Mouse (Mus musculus) embryonic facial prominence, embryonic 15.5 days (tissue): ENCODE measurements around the gene Kcnip2. TPM values are rescaled to one million over a fixed set of nuclear protein-coding genes. Genes with fewer than 3 reads are reported as not detected.

Experiments used
- ATAC-seq: fragments of 200-750 bp; cut with Nextera tagmentation; 2 replicates; pipeline ENCODE4 v1.8.0; 2017; ENCODE audit warnings: low read depth, moderate TSS enrichment; ENCODE audit not compliant: insufficient number of reproducible peaks, low FRiP score, low TSS enrichment
- H3K27ac ChIP-seq: fragments of 300-500 bp; sonication (generic); replicated peaks from 2 replicates; pipeline ENCODE4 v1.5.1; 2015; ENCODE audit warnings: mild to moderate bottlenecking, inconsistent platforms
- H3K27me3 ChIP-seq: fragments of 300-500 bp; sonication (generic); 2 replicates; pipeline ENCODE4 v1.6.1; 2015; ENCODE audit warnings: inconsistent platforms
- H3K36me3 ChIP-seq: fragments of 300-500 bp; sonication (generic); 2 replicates; pipeline ENCODE4 v1.6.1; 2015; ENCODE audit warnings: mild to moderate bottlenecking, inconsistent platforms
- H3K4me1 ChIP-seq: fragments of 300-500 bp; sonication (generic); 2 replicates; pipeline ENCODE4 v1.6.1; 2015; ENCODE audit warnings: inconsistent platforms
- H3K4me2 ChIP-seq: fragments of 300-500 bp; sonication (generic); replicated peaks from 2 replicates; pipeline ENCODE4 v1.6.1; 2015; ENCODE audit warnings: mild to moderate bottlenecking, inconsistent platforms
- H3K4me3 ChIP-seq: fragments of 300-500 bp; sonication (generic); replicated peaks from 2 replicates; pipeline ENCODE4 v1.5.1; 2015; ENCODE audit warnings: mild to moderate bottlenecking, inconsistent platforms
- H3K9ac ChIP-seq: fragments of 300-500 bp; sonication (generic); 2 replicates; pipeline ENCODE4 v1.6.1; 2015; ENCODE audit warnings: inconsistent platforms
- H3K9me3 ChIP-seq: fragments of 300-500 bp; sonication (generic); replicated peaks from 2 replicates; pipeline ENCODE4 v1.6.1; 2016; ENCODE audit warnings: inconsistent platforms
- WGBS: fragments of 180-500 bp; shearing (Covaris S2); methylation state at CpG from one replicate; pipeline ENCODE4 v1.1.7; 2015; 5-methylcytosine and 5-hydroxymethylcytosine counted together
- polyA plus RNA-seq: library from polyadenylated mRNA; unstranded; fragments of >200 nt; fragmentation: Nextera tagmentation; extraction: Ambion mirVana; gene quantifications from 2 replicates; pipeline ENCODE4 v1.2.1, GENCODE M21; 2015

The Kcnip2 gene
- polyA plus RNA-seq, 1 experiment from 2014 or later, result 2.5 TPM

DNA sequence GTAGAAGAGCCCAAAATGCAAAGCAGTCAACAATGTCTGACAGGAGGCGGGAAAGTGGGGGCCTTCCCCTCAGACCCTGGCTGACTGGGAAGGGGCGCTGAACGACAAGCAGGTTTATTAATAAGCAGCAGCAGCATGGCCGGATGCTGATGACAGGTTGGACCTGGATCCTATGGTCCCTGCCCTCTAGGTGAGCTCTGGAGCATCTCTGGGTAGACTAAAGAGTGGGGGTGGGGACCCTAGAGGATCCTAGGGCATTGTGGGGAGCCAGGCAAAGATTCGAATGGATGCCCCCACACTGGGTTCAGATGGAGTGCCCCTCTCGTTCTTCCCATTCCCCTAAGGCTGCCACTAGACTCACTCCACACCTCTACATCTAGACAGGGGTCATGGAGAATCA lies 23.5 kb downstream of the Kcnip2 start:
- WGBS, result 73% methylated on average over 6 of the region's 6 CpGs

DNA sequence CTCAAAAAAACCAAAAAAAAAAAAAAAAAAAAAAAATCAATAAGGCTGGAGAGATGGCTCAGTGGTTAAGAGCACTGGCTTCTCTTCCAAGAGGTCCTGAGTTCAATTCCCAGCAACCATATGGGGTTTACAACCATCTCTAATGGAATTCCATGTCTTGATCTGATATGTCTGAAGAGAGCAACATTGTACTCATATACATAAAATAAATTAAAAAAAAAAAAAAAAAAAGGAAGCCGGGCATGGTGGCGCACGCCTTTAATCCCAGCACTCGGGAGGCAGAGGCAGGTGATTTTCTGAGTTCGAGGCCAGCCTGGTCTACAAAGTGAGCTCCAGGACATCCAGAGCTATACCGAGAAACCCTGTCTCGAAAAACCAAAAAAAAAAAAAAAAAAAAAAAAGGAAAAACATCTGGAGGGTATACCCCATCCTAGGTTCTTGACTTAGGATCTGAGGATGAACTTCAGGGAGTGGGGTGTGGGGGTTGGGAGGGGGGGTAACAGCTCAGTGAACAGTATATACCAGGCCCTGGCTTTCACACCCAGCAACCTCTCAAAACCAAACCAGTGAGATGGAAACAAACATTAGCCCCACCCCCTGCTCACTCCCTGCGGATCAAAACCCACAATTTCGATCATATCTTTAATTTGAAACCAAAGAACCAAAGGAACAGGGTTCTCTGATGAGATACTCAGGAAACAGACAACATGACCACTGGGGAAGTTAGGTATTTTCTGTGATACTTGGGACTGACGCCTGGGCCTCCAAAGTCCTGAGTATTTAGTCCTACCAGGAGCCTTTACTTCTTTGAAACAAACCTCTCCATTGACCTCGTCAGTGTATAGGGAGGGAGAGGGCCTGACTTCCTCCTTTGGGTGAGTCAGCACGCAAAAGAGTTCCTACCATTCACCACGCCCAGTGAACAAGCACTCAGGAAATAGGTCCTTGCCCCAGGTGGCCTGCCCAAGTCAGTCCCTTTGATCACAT lies 25.7 kb downstream of the Kcnip2 start:
- Histone ChIP-seq H3K4me3 (no peak overlapping the region), H3K27ac (no peak overlapping the region), H3K27me3 (no peaks in the 10 kb centered on the region), H3K4me1 (0 out of 2 replicates have a peak, but pooled peaks cover 4% of the 10 kb centered on the region), H3K36me3 (no peaks in the 10 kb centered on the region), H3K9me3 (no peaks in the 10 kb centered on the region), H3K4me2 (no peak overlapping the region), H3K9ac (no peak overlapping the region)
- ATAC-seq, result no peak
- 78% methylated on average over 13 of the region's 13 CpGs for WGBS

More for the DNA sequence above, 23.5 kb downstream of the Kcnip2 start:
- H3K36me3 ChIP-seq, result no peaks in the 10 kb centered on the region
- no peaks in the 10 kb centered on the region for H3K9me3 ChIP-seq
- H3K4me2 ChIP-seq, result no peak overlapping the region
- H3K27me3 ChIP-seq, result no peaks in the 10 kb centered on the region
- no peak overlapping the region for H3K4me3 ChIP-seq
- no peak for ATAC-seq
- H3K9ac ChIP-seq, result no peak overlapping the region
- peaks cover 12% of the 10 kb centered on the region for H3K4me1 ChIP-seq
- H3K27ac ChIP-seq, result no peak overlapping the region

DNA sequence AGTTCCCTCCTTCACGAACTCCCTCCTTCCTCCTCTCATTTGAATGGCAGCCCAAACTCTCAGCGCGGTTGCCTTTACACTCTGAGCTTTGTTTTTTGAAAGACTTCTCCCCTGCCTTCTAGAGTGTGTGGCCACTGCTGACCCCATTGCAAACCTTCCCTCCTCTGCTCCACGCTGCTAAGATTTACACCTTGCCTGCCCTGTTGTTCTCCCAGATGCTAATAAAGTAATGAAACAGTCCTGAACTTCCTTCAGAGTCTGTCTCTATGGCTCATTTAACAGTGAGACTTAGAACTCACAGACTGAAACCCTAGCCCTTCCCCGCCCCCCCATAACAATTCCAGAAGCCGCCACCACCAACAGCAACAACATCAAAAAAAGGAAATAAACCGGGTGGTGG lies 26.5 kb downstream of the Kcnip2 start:
- H3K4me2 ChIP-seq, result no peak overlapping the region
- 79% methylated on average over 7 of the region's 7 CpGs for WGBS
- ATAC-seq, result no peak

DNA sequence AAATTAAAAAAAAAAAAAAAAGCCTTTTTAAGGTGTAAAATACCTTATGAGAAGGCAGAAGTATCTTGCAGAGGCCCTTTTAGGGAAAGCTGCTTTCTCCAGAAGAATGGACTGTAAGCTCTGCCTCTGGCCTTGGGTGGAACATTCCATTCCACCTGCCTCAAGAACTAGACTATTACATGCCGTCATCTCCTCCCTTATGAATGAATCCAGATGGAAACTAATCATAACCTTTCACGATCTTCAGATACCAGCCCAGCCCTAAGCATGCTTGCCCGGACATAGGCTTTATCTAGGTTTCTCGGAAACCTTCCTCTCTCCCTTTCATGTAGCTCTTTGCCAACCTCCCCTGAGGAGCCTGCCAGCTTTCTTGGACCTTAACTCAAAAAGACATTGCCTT lies 27.5 kb downstream of the Kcnip2 start:
- ATAC-seq, result no peak
- WGBS, result 51% methylated on average over 4 of the region's 4 CpGs
- H3K27ac ChIP-seq, result no peak overlapping the region
- H3K9me3 ChIP-seq, result no peaks in the 10 kb centered on the region
- no peak overlapping the region for H3K4me2 ChIP-seq
- no peaks in the 10 kb centered on the region for H3K27me3 ChIP-seq
- no peaks in the 10 kb centered on the region for H3K36me3 ChIP-seq
- H3K4me3 ChIP-seq, result no peak overlapping the region
- no peak overlapping the region for H3K9ac ChIP-seq
- H3K4me1 ChIP-seq, result peaks cover 8% of the 10 kb centered on the region; the same call in 1 of the 2 replicates

More for the DNA sequence above, 26.5 kb downstream of the Kcnip2 start:
- Histone ChIP-seq H3K4me1 (peaks cover 4% of the 10 kb centered on the region; the same call in 1 of the 2 replicates), H3K27me3 (no peaks in the 10 kb centered on the region), H3K9me3 (no peaks in the 10 kb centered on the region), H3K4me3 (no peak overlapping the region), H3K27ac (no peak overlapping the region), H3K36me3 (no peaks in the 10 kb centered on the region), H3K9ac (no peak overlapping the region)

DNA sequence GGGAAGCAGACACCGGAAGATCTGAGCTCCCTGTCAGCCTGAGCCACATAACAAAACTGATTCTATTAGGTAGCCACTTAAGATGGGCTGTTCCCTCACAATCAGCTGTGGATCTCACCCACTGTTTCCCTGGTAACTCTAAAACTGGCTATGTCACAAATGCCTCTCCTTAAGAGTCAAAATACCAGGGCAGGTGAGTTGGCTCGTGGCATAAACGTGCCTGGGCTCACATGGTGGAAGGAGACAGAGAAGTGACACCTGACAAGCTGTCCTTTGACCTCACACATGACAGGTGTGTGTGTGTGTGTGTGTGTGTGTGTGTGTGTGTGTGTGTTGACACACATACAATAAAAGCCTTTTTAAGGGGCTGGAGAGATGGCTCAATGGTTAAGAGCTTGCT lies 28.4 kb downstream of the Kcnip2 start:
- no peaks in the 10 kb centered on the region for H3K9me3 ChIP-seq
- H3K4me1 ChIP-seq, result peaks cover 8% of the 10 kb centered on the region; the same call in 1 of the 2 replicates
- H3K4me2 ChIP-seq, result no peak overlapping the region
- H3K27ac ChIP-seq, result no peak overlapping the region
- no peak overlapping the region for H3K9ac ChIP-seq
- no peaks in the 10 kb centered on the region for H3K36me3 ChIP-seq
- ATAC-seq, result no peak
- H3K27me3 ChIP-seq, result no peaks in the 10 kb centered on the region
- H3K4me3 ChIP-seq, result no peak overlapping the region
- 65% methylated on average over 3 of the region's 3 CpGs for WGBS

DNA sequence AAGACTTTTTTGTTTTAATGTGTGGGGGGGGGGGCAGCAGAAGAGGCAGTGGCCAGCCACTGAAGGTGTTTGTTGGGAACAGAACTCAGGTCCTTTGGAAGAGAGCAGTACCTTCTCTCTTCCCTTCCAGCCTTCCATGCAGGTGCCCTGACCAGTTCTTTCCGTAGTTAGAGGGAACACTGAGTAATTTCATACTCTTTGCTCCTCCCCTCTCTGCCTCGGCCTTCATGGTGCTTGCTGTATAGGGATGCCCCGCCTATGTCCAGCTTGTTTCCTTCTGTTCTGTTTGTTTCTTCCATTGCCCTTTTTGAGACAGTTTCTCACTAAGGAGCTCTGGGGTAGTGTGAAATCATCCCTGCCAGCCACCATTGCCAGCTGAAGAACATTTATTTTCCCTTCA lies 30.4 kb downstream of the Kcnip2 start:
- WGBS, result 49% methylated on average over 3 of the region's 3 CpGs
- no peak overlapping the region for H3K4me2 ChIP-seq
- H3K27ac ChIP-seq, result no peak overlapping the region
- no peaks in the 10 kb centered on the region for H3K9me3 ChIP-seq
- H3K4me3 ChIP-seq, result no peak overlapping the region
- H3K27me3 ChIP-seq, result no peaks in the 10 kb centered on the region
- H3K4me1 ChIP-seq, result peaks cover 21% of the 10 kb centered on the region
- H3K36me3 ChIP-seq, result no peaks in the 10 kb centered on the region
- H3K9ac ChIP-seq, result no peak overlapping the region
- ATAC-seq, result no peak

DNA sequence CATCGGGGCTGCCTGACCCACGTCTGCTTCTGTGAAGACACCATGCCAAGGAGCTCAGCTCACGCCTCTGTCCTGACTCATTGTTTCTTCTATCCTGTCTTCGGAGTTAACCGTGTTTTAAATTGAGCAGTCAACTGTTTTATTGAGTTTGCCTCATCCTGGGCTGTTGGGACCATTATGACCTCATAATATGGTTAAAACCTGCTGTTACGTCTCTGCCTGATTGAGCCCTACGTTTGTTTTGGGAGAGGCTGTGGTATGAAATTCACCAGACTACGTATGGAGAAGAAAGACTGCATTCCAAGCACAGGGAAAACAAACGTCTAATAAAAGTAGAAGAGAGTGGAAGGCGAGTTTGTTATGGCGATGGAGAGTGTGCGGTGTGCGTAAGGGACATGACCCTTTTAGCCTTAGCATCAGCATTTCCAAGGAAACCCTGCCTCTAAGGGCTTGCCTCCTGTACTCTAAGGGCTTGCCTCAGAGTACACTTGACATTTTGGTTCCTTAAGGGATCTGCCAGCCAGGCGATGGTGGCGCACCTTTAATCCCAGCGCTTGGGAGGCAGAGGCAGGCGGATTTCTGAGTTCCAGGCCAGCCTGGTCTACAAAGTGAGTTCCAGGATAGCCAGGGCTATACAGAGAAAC lies 31.8 kb downstream of the Kcnip2 start:
- H3K27ac ChIP-seq, result peak overlapping the region; percentile 78
- H3K9me3 ChIP-seq, result no peaks in the 10 kb centered on the region
- peaks cover 8% of the 10 kb centered on the region; the same call in 1 of the 2 replicates for H3K36me3 ChIP-seq
- H3K4me2 ChIP-seq, result peak overlapping the region; percentile 59
- H3K4me3 ChIP-seq, result peak overlapping the region; percentile 93
- no peak overlapping the region for H3K9ac ChIP-seq
- H3K4me1 ChIP-seq, result peaks cover 24% of the 10 kb centered on the region
- H3K27me3 ChIP-seq, result no peaks in the 10 kb centered on the region
- no peak for ATAC-seq
- WGBS, result 30% methylated on average over 17 of the region's 17 CpGs

DNA sequence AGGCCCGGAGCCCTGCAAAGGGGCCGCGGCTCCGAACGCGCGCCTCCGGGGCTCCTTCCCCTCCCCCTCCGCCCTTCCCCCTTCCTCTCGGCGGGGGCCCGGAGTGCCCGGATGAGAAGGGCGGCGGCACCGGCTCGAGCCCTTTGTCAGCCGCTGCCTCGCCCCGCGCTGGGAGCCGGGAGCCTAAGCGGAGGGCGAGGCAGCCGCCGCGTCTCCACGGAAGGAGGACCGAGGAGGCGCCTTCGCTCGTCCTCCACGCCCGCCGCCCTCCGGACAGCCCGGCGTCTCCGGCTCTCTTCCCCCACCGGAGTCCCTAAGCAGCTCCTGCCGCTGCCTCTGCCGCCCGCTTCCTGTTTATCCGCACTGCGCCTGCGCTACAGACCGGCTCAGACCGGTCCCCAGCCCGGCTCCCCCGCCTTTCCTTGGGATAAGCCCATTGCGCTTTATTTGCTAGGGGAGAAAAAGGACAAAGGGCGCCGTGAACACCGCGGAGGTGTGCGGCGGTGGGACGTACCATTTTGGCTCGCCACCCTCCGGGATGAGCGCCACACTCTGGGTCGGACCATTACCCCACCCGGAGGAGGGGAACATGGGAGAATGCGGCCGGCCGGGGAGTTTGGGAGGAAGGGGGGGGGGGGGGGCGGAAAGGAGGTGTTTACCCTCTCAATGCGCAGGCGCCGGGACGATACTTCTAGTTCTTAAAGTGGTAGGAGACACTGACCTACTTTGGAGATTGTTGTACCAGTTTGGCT lies 32.5 kb downstream of the Kcnip2 start, which contains the start of gene Mgea5:
Gene Mgea5, minus strand, starts transcription at position 657 of the 752 bp plus-strand sequence.
- WGBS, result under 1% methylated on average over 52 of the region's 71 CpGs
- H3K27me3 ChIP-seq, result no peaks in the 10 kb centered on the region
- H3K4me3 ChIP-seq, result peak within 1 kb of the TSS; percentile 93
- peak within 1 kb of the TSS; percentile 98 for H3K27ac ChIP-seq
- peaks cover 13% of the 10 kb centered on the region; the same call in 1 of the 2 replicates for H3K36me3 ChIP-seq
- H3K4me1 ChIP-seq, result peaks cover 24% of the 10 kb centered on the region
- ATAC-seq, result peak; percentile 98
- H3K9ac ChIP-seq, result peak within 1 kb of the TSS; percentile 100
- H3K9me3 ChIP-seq, result no peaks in the 10 kb centered on the region
- peak within 1 kb of the TSS; percentile 60 for H3K4me2 ChIP-seq

DNA sequence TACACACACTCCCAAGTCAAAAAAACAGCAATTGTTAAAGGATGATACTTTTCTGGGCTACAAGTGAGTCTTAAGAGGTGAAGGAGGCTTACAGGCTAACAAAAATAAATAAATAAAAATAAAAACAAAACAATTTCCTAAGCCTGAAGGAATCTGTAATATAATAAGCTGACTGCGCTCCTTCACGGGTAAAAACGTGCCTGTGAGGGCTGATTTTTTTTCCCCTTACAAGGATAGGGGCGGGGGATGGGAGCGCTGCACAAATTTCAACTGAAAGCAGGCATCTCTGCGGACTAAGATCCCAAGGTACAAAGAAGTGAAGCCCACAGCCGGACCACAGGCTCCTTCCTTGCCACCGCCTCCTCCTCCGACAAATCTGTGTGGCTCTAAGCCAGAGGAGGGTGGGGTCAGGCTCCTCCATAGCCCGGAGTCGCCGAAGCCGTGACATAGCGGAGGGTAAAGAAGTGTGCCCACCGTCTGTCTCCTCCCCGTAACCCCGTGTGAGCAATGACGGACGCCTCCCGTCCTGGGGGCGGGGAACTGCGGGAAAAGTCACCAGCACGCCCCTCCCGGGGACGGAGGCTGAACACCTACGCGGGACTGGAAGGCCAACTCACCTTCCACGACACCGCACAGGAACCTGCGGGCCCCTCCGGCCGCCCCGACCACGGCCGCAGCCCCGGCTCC lies 33.4 kb downstream of the Kcnip2 start:
- H3K27ac ChIP-seq, result peak overlapping the region; percentile 98
- under 1% methylated on average over 36 of the region's 36 CpGs for WGBS
- peak; percentile 12 for ATAC-seq
- H3K4me3 ChIP-seq, result peak overlapping the region; percentile 93
- H3K4me2 ChIP-seq, result peak overlapping the region; percentile 60
- peak overlapping the region; percentile 100 for H3K9ac ChIP-seq
- no peaks in the 10 kb centered on the region for H3K9me3 ChIP-seq
- peaks cover 24% of the 10 kb centered on the region for H3K4me1 ChIP-seq
- peaks cover 22% of the 10 kb centered on the region for H3K36me3 ChIP-seq
- no peaks in the 10 kb centered on the region for H3K27me3 ChIP-seq

DNA sequence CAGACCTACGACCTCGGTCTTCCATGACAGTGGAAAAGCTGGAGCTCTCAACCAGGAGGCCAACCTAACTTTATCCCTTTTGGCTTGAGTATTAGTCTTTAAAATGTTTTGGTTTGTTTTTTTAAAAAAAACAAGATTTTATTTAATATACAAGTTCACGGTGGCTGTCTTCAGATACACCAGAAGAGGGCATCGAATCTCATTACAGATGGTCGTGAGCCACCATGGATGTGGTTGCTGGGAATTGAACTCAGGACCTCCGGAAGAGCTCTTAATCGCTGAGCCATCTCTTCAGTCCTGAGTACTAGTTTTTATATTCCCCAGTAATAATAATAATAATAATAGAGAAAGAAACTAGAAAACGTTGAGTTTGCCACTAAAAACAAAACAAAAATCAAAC lies 34.2 kb downstream of the Kcnip2 start:
- Histone ChIP-seq H3K27me3 (no peaks in the 10 kb centered on the region), H3K36me3 (peaks cover 30% of the 10 kb centered on the region), H3K4me1 (peaks cover 24% of the 10 kb centered on the region), H3K4me2 (peak overlapping the region; percentile 60), H3K4me3 (peak overlapping the region; percentile 93), H3K9me3 (no peaks in the 10 kb centered on the region), H3K27ac (no peak overlapping the region), H3K9ac (no peak overlapping the region)
- whole genome bisulfite sequencing, result 53% methylated on average over 8 of the region's 8 CpGs
- ATAC-seq, result no peak
